Mouse (Mus musculus) embryonic facial prominence, embryonic 11.5 days (tissue): ENCODE measurements around the gene Xrra1. TPM values are rescaled to one million over a fixed set of nuclear protein-coding genes. Genes with fewer than 3 reads are reported as not detected.

Experiments
- ATAC-seq: fragments of 200-750 bp; cut with Nextera tagmentation; replicated peaks from 2 replicates; pipeline ENCODE4 v1.8.0; 2017; ENCODE audit warnings: low read depth; ENCODE audit not compliant: insufficient number of reproducible peaks, low FRiP score, low TSS enrichment
- DNase-seq: peaks from one replicate; pipeline ENCODE4 v3.0.0-alpha.2; 2015; ENCODE audit warnings: low spot score
- H3K27ac ChIP-seq: fragments of 300-500 bp; sonication (generic); replicated peaks from 2 replicates; pipeline ENCODE4 v1.5.1; 2014; ENCODE audit warnings: mild to moderate bottlenecking, low read depth, low read length, control low read depth
- H3K27me3 ChIP-seq: fragments of 300-500 bp; sonication (generic); 2 replicates; pipeline ENCODE4 v1.6.1; 2014; ENCODE audit warnings: mild to moderate bottlenecking, low read length, moderate library complexity, mixed read lengths; ENCODE audit not compliant: control insufficient read depth, insufficient read depth
- H3K36me3 ChIP-seq: fragments of 300-500 bp; sonication (generic); replicated peaks from 2 replicates; pipeline ENCODE4 v1.6.1; 2014; ENCODE audit warnings: low read depth, mild to moderate bottlenecking, low read length, moderate library complexity, mixed read lengths; ENCODE audit not compliant: control insufficient read depth, insufficient read depth
- H3K4me1 ChIP-seq: fragments of 300-500 bp; sonication (generic); 2 replicates; pipeline ENCODE4 v1.6.1; 2014; ENCODE audit warnings: low read length, mixed read lengths; ENCODE audit not compliant: control insufficient read depth, insufficient read depth
- H3K4me2 ChIP-seq: fragments of 300-500 bp; sonication (generic); 2 replicates; pipeline ENCODE4 v1.6.1; 2014; ENCODE audit warnings: low read depth, mild to moderate bottlenecking, control low read depth, low read length, moderate library complexity
- H3K4me3 ChIP-seq: fragments of 300-500 bp; sonication (generic); 2 replicates; pipeline ENCODE4 v1.5.1; 2014; ENCODE audit warnings: low read depth, low read length, control low read depth
- H3K9ac ChIP-seq: fragments of 300-500 bp; sonication (generic); replicated peaks from 2 replicates; pipeline ENCODE4 v1.6.1; 2014; ENCODE audit warnings: mild to moderate bottlenecking, control low read depth, low read length
- H3K9me3 ChIP-seq: fragments of 300-500 bp; sonication (generic); replicated peaks from 2 replicates; pipeline ENCODE4 v1.6.1; 2016; ENCODE audit warnings: mild to moderate bottlenecking, low read length, inconsistent platforms, mixed read lengths; ENCODE audit not compliant: control insufficient read depth
- WGBS: fragments of 180-500 bp; shearing (Covaris S2); extraction: QIAGEN DNeasy Blood & Tissue Kit; methylation state at CpG from one replicate; pipeline ENCODE4 v1.1.7; 2014; 5-methylcytosine and 5-hydroxymethylcytosine counted together
- polyA plus RNA-seq: library from polyadenylated mRNA; unstranded; fragments of >200 nt; fragmentation: Nextera tagmentation; extraction: Ambion mirVana; gene quantifications from 2 replicates; pipeline ENCODE4 v1.2.1, GENCODE M21; 2014

Gene Xrra1
- polyA plus RNA-seq, 1 experiment from 2014 or later = 0.52 TPM

GRCm38 (mm10) chr7:99892351-99892750, 33.4 kb downstream of the Xrra1 start:
- no peak overlapping the region for H3K4me3 ChIP-seq
- WGBS = 90% methylated on average over 2 of the region's 2 CpGs
- no peak overlapping the region for H3K4me2 ChIP-seq
- H3K36me3 ChIP-seq = no peaks in the 10 kb centered on the region
- H3K27me3 ChIP-seq = no peaks in the 10 kb centered on the region
- no peak overlapping the region for H3K27ac ChIP-seq
- ATAC-seq = no peak
- H3K4me1 ChIP-seq = no peaks in the 10 kb centered on the region
- no peaks in the 10 kb centered on the region for H3K9me3 ChIP-seq
- no peak for DNase-seq
- no peak overlapping the region for H3K9ac ChIP-seq

- DNase-seq (no peak), ATAC-seq (no peak)
- H3K9me3 ChIP-seq = no peaks in the 10 kb centered on the region
- no peaks in the 10 kb centered on the region for H3K4me1 ChIP-seq
- no peak overlapping the region for H3K4me3 ChIP-seq
- H3K4me2 ChIP-seq = no peak overlapping the region
- H3K36me3 ChIP-seq = no peaks in the 10 kb centered on the region
- H3K27me3 ChIP-seq = no peaks in the 10 kb centered on the region
- WGBS = 67% methylated on average over 3 of the region's 3 CpGs
- no peak overlapping the region for H3K9ac ChIP-seq
- H3K27ac ChIP-seq = no peak overlapping the region
Observed at GRCm38 (mm10) chr7:99893967-99894366, 35.1 kb downstream of the Xrra1 start.

- WGBS = 81% methylated on average over 6 of the region's 6 CpGs
- Histone ChIP-seq H3K36me3 (no peaks in the 10 kb centered on the region), H3K4me1 (no peaks in the 10 kb centered on the region), H3K27ac (no peak overlapping the region), H3K4me2 (no peak overlapping the region), H3K9me3 (no peaks in the 10 kb centered on the region), H3K4me3 (no peak overlapping the region), H3K9ac (no peak overlapping the region), H3K27me3 (no peaks in the 10 kb centered on the region)
- DNase-seq = no peak
- ATAC-seq = no peak
Observed at GRCm38 (mm10) chr7:99894478-99894877, 35.6 kb downstream of the Xrra1 start.

- Histone ChIP-seq H3K4me1 (no peaks in the 10 kb centered on the region), H3K4me3 (no peak overlapping the region), H3K27ac (no peak overlapping the region), H3K9ac (no peak overlapping the region), H3K4me2 (no peak overlapping the region), H3K9me3 (no peaks in the 10 kb centered on the region), H3K36me3 (no peaks in the 10 kb centered on the region), H3K27me3 (no peaks in the 10 kb centered on the region)
- ATAC-seq = no peak
- no peak for DNase-seq
- WGBS = 83% methylated on average over 4 of the region's 4 CpGs
Observed at GRCm38 (mm10) chr7:99896905-99897304, 38.0 kb downstream of the Xrra1 start.

GRCm38 (mm10) chr7:99902208-99902607, 43.3 kb downstream of the Xrra1 start:
- H3K4me1 ChIP-seq = no peaks in the 10 kb centered on the region

GRCm38 (mm10) chr7:99902918-99903665, 44.2 kb downstream of the Xrra1 start:
- no peaks in the 10 kb centered on the region for H3K9me3 ChIP-seq
- WGBS = 82% methylated on average over 11 of the region's 11 CpGs
- H3K27ac ChIP-seq = no peak overlapping the region
- H3K4me3 ChIP-seq = no peak overlapping the region
- no peaks in the 10 kb centered on the region for H3K36me3 ChIP-seq
- no peak for ATAC-seq
- H3K27me3 ChIP-seq = no peaks in the 10 kb centered on the region
- H3K9ac ChIP-seq = no peak overlapping the region
- no peak overlapping the region for H3K4me2 ChIP-seq
- no peaks in the 10 kb centered on the region for H3K4me1 ChIP-seq
- no peak for DNase-seq

More at GRCm38 (mm10) chr7:99902208-99902607, 43.3 kb downstream of the Xrra1 start:
- WGBS = 74% methylated on average over 4 of the region's 4 CpGs
- no peak overlapping the region for H3K4me2 ChIP-seq
- H3K27me3 ChIP-seq = no peaks in the 10 kb centered on the region
- no peaks in the 10 kb centered on the region for H3K9me3 ChIP-seq
- no peak overlapping the region for H3K27ac ChIP-seq
- H3K4me3 ChIP-seq = no peak overlapping the region
- H3K9ac ChIP-seq = no peak overlapping the region
- H3K36me3 ChIP-seq = no peaks in the 10 kb centered on the region
- ATAC-seq (no peak), DNase-seq (no peak)

- Histone ChIP-seq H3K27ac (no peak overlapping the region), H3K4me2 (no peak overlapping the region), H3K27me3 (no peaks in the 10 kb centered on the region), H3K4me3 (no peak overlapping the region), H3K4me1 (no peaks in the 10 kb centered on the region), H3K36me3 (no peaks in the 10 kb centered on the region), H3K9me3 (no peaks in the 10 kb centered on the region), H3K9ac (no peak overlapping the region)
- ATAC-seq = no peak
- 54% methylated on average over 3 of the region's 3 CpGs for WGBS
- no peak for DNase-seq
Observed at GRCm38 (mm10) chr7:99904421-99905005, 45.6 kb downstream of the Xrra1 start.

- whole genome bisulfite sequencing = 89% methylated on average over 3 of the region's 3 CpGs
- no peak for ATAC-seq
Observed at GRCm38 (mm10) chr7:99906346-99906745, 47.4 kb downstream of the Xrra1 start.

More at GRCm38 (mm10) chr7:99906346-99906745, 47.4 kb downstream of the Xrra1 start:
- DNase-seq = no peak
- no peaks in the 10 kb centered on the region for H3K27me3 ChIP-seq
- no peaks in the 10 kb centered on the region for H3K36me3 ChIP-seq
- H3K4me2 ChIP-seq = no peak overlapping the region
- 0 out of 2 replicates have a peak, but pooled peaks cover 4% of the 10 kb centered on the region for H3K9me3 ChIP-seq
- H3K27ac ChIP-seq = no peak overlapping the region
- H3K4me1 ChIP-seq = no peaks in the 10 kb centered on the region
- H3K9ac ChIP-seq = no peak overlapping the region
- no peak overlapping the region for H3K4me3 ChIP-seq
